Mouse (Mus musculus) liver, embryonic 11.5 days (tissue): ENCODE data around the gene Clstn2. TPM values are rescaled to one million over a fixed set of nuclear protein-coding genes. Genes with fewer than 3 reads are reported as not detected.

Experiments
- ATAC-seq: fragments of 200-750 bp; cut with Nextera tagmentation; replicated peaks from 2 replicates; pipeline ENCODE4 v1.8.0; 2017; ENCODE audit warnings: moderate number of reproducible peaks, mild to moderate bottlenecking, moderate TSS enrichment, moderate library complexity; ENCODE audit not compliant: low FRiP score
- DNase-seq: peaks from one replicate; pipeline ENCODE4 v3.0.0-alpha.2; 2017; ENCODE audit warnings: low spot score
- H3K27ac ChIP-seq: fragments of 300-500 bp; sonication (generic); 2 replicates; pipeline ENCODE4 v1.5.1; 2014; ENCODE audit warnings: mild to moderate bottlenecking, low read depth, low read length, control low read depth
- H3K27me3 ChIP-seq: fragments of 300-500 bp; sonication (generic); replicated peaks from 2 replicates; pipeline ENCODE4 v1.6.1; 2014; ENCODE audit warnings: low read length, mixed read lengths; ENCODE audit not compliant: control insufficient read depth, insufficient read depth
- H3K36me3 ChIP-seq: fragments of 300-500 bp; sonication (generic); 2 replicates; pipeline ENCODE4 v1.6.1; 2014; ENCODE audit warnings: mild to moderate bottlenecking, low read length, moderate library complexity, mixed read lengths; ENCODE audit not compliant: control insufficient read depth, insufficient read depth
- H3K4me1 ChIP-seq: fragments of 300-500 bp; sonication (generic); replicated peaks from 2 replicates; pipeline ENCODE4 v1.6.1; 2014; ENCODE audit warnings: low read length, mixed read lengths; ENCODE audit not compliant: control insufficient read depth, insufficient read depth
- H3K4me2 ChIP-seq: fragments of 300-500 bp; sonication (generic); 2 replicates; pipeline ENCODE4 v1.6.1; 2014; ENCODE audit warnings: mild to moderate bottlenecking, control low read depth, moderate library complexity
- H3K4me3 ChIP-seq: fragments of 300-500 bp; sonication (generic); 2 replicates; pipeline ENCODE4 v1.5.1; 2014; ENCODE audit warnings: low read depth, low read length, control low read depth
- H3K9ac ChIP-seq: fragments of 300-500 bp; sonication (generic); 2 replicates; pipeline ENCODE4 v1.6.1; 2014; ENCODE audit warnings: low read depth, low read length, control low read depth
- H3K9me3 ChIP-seq: fragments of 300-500 bp; sonication (generic); 2 replicates; pipeline ENCODE4 v1.6.1; 2016; ENCODE audit warnings: low read length, inconsistent platforms, mixed read lengths; ENCODE audit not compliant: control insufficient read depth
- WGBS: fragments of 180-500 bp; shearing (Covaris S2); extraction: QIAGEN DNeasy Blood & Tissue Kit; methylation state at CpG from one replicate; pipeline ENCODE4 v1.1.7; 2014; 5-methylcytosine and 5-hydroxymethylcytosine counted together
- polyA plus RNA-seq: library from polyadenylated mRNA; unstranded; fragments of >200 nt; fragmentation: Nextera tagmentation; extraction: Ambion mirVana; gene quantifications from 2 replicates; pipeline ENCODE4 v1.2.1, GENCODE M21; 2014

Clstn2 gene
- polyA plus RNA-seq, 1 experiment from 2014 or later: 1.2 TPM

GRCm38 (mm10) chr9:97635351-97635750 is 397.6 kb downstream of the Clstn2 start:
- 71% methylated on average over 4 of the region's 4 CpGs for WGBS

GRCm38 (mm10) chr9:97634831-97635230 is 398.1 kb downstream of the Clstn2 start:
- Histone ChIP-seq H3K27ac (no peak overlapping the region), H3K9ac (no peak overlapping the region), H3K4me1 (no peaks in the 10 kb centered on the region), H3K9me3 (no peaks in the 10 kb centered on the region), H3K4me2 (no peak overlapping the region), H3K4me3 (no peak overlapping the region), H3K36me3 (no peaks in the 10 kb centered on the region), H3K27me3 (no peaks in the 10 kb centered on the region)
- 77% methylated on average over 3 of the region's 3 CpGs for WGBS
- ATAC-seq: no peak
- DNase-seq: no peak

More at GRCm38 (mm10) chr9:97635351-97635750, 397.6 kb downstream of the Clstn2 start:
- Histone ChIP-seq H3K4me3 (no peak overlapping the region), H3K27ac (no peak overlapping the region), H3K9ac (no peak overlapping the region), H3K4me1 (no peaks in the 10 kb centered on the region), H3K36me3 (no peaks in the 10 kb centered on the region), H3K4me2 (no peak overlapping the region), H3K9me3 (no peaks in the 10 kb centered on the region), H3K27me3 (no peaks in the 10 kb centered on the region)
- DNase-seq: no peak
- no peak for ATAC-seq

DNA sequence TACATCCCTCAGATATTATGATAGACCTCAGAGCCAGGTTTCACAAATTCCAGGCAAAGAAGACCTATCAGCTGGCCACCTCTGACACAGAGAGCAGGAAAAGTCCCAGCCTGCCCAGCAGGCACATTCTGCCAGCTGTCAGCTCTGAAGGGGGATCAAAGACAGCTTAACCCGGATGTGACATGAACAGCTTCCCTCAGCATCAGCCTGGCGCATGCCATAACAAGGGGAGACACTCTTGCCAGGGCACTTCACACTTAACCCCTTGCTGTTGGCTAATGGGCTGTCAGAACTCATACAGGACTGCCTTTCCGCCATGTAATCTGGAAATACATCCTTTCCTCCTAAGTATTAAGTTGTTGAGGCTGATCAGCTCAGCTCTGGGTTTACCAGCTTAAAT is 403.8 kb downstream of the Clstn2 start:
- H3K27me3 ChIP-seq: no peaks in the 10 kb centered on the region
- no peaks in the 10 kb centered on the region for H3K36me3 ChIP-seq
- H3K9ac ChIP-seq: no peak overlapping the region
- no peak overlapping the region for H3K27ac ChIP-seq
- ATAC-seq (no peak), DNase-seq (no peak)
- no peak overlapping the region for H3K4me3 ChIP-seq
- no peak overlapping the region for H3K4me2 ChIP-seq
- 51% methylated on average over 3 of the region's 3 CpGs for WGBS
- H3K9me3 ChIP-seq: no peaks in the 10 kb centered on the region
- no peaks in the 10 kb centered on the region for H3K4me1 ChIP-seq

DNA sequence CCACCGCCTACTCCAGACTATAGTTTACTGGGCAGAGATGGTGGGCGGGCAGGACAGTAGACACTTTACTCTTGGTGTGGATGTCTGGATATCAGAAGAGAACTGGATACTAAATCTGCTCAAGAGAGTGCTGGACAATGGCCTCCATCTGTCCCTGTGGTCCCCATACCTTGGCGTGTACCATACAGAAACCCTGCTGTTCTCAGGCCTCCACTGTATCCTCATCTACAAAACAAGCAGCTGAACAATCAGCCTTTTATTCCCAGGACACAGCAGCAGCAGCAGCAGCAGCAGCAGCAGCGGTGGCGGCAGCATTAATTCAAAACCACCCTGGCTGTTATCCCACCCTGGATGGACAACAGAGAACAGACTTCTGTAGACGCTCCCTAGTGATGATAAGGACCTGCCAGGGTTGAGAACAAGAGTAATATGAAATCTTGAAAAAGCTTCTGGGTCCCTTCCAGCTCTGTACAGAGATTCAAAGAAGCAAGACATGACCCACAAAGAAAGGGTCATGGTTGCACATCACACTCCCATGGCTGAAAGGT is 404.5 kb downstream of the Clstn2 start:
- no peaks in the 10 kb centered on the region for H3K36me3 ChIP-seq
- H3K27me3 ChIP-seq: no peaks in the 10 kb centered on the region
- WGBS: 73% methylated on average over 6 of the region's 6 CpGs
- no peak overlapping the region for H3K27ac ChIP-seq
- no peak for DNase-seq
- no peaks in the 10 kb centered on the region for H3K4me1 ChIP-seq
- no peaks in the 10 kb centered on the region for H3K9me3 ChIP-seq
- ATAC-seq: no peak
- H3K4me2 ChIP-seq: no peak overlapping the region
- no peak overlapping the region for H3K9ac ChIP-seq
- no peak overlapping the region for H3K4me3 ChIP-seq

DNA sequence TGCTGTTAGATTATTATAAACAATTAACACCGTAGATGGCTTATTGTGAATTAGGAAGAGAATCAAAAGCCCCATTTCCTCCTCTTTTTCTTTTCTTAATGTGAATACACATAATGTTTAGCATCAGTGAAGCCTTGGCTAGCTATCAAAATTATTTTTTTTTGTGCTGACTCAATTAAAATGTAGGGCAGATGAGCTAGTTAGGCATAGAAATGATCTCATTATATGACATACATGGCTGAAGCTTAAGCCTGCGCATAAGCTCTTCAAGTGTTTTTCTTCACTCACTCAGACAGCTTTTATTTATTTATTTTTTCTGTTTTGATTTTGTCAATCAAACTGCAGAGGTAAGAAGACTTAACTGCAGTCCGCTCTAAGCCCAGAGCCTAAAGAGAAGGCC is 405.1 kb downstream of the Clstn2 start:
- DNase-seq (no peak), ATAC-seq (no peak)
- H3K4me1 ChIP-seq: no peaks in the 10 kb centered on the region
- WGBS: 84% methylated on average over 3 of the region's 3 CpGs
- no peaks in the 10 kb centered on the region for H3K9me3 ChIP-seq
- no peaks in the 10 kb centered on the region for H3K27me3 ChIP-seq
- no peak overlapping the region for H3K4me3 ChIP-seq
- no peak overlapping the region for H3K4me2 ChIP-seq
- H3K36me3 ChIP-seq: no peaks in the 10 kb centered on the region
- no peak overlapping the region for H3K9ac ChIP-seq
- H3K27ac ChIP-seq: no peak overlapping the region

DNA sequence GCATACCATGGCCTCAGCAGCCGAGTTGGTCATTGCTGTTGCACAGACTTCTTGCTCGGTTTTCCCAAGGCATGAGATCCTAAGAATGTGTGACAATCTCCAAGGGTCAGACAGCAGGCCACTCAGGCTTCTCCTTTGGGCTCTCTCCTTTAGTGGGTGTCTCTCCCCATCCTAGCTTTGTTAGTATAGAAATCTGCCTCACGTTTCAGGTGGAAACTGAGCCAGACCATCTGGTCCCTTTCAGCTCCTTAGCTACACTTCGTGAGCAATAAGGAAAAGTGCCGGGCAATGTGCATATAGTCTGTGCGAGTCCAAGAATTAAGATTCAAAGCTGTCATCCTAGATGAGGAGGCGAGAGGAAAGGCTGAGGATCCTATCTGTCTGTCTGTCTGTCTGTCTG is 422.4 kb downstream of the Clstn2 start:
- H3K27ac ChIP-seq: no peak overlapping the region
- H3K4me1 ChIP-seq: no peaks in the 10 kb centered on the region
- H3K36me3 ChIP-seq: no peaks in the 10 kb centered on the region
- DNase-seq: no peak
- H3K9me3 ChIP-seq: no peaks in the 10 kb centered on the region
- no peak overlapping the region for H3K9ac ChIP-seq
- no peaks in the 10 kb centered on the region for H3K27me3 ChIP-seq
- H3K4me2 ChIP-seq: no peak overlapping the region
- no peak for ATAC-seq
- H3K4me3 ChIP-seq: no peak overlapping the region
- 73% methylated on average over 7 of the region's 7 CpGs for WGBS

- no peak for ATAC-seq
- no peak overlapping the region for H3K4me2 ChIP-seq
- H3K36me3 ChIP-seq: no peaks in the 10 kb centered on the region
- H3K4me1 ChIP-seq: no peaks in the 10 kb centered on the region
- H3K27me3 ChIP-seq: no peaks in the 10 kb centered on the region
- H3K9ac ChIP-seq: no peak overlapping the region
- H3K9me3 ChIP-seq: no peaks in the 10 kb centered on the region
- no peak for DNase-seq
- no peak overlapping the region for H3K27ac ChIP-seq
- H3K4me3 ChIP-seq: no peak overlapping the region
- WGBS: 84% methylated on average over 8 of the region's 8 CpGs
Observed at GRCm38 (mm10) chr9:97603729-97604128, 429.3 kb downstream of the Clstn2 start.

DNA sequence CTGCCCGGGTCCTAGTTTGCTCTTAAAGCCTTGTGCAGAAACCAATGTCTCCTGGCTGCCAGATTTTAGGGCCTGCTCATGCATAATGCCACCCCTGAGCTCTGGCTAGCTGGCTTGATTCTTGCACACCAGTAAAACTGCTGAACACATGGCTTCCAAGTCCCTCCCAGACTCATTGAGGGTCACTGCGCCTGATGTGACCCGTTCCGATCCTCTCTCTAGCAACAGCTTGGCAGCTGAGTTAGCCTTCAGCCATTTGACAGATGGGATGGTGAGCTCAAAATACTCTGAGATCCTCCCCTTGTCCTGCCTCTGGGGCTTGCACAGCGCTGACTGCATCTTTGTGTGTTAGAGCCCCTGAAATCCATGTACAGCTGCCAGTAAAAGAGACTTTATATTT is 430.5 kb downstream of the Clstn2 start:
- Histone ChIP-seq H3K4me3 (no peak overlapping the region), H3K27ac (no peak overlapping the region), H3K9me3 (no peaks in the 10 kb centered on the region), H3K27me3 (no peaks in the 10 kb centered on the region), H3K4me2 (no peak overlapping the region), H3K4me1 (no peaks in the 10 kb centered on the region), H3K36me3 (no peaks in the 10 kb centered on the region), H3K9ac (no peak overlapping the region)
- no peak for ATAC-seq
- DNase-seq: no peak
- 68% methylated on average over 5 of the region's 5 CpGs for WGBS

DNA sequence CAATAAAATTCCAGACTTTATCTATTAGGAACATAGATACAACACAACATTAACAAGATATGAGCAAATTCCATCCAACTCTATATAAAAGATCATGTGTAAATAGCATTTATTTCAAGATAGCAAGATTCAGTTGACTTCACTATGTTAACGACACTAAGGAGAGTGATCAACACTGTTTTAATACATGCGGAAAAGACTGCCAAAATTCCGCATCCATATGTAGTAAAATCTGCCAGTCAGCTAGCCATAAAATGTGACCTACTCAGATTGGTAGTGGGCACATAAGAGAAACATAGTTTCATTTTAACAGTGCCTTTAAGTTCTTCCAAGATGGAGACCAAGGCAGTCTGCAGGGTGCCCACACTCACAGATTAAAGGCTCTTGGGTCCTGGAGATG is 434.0 kb downstream of the Clstn2 start:
- WGBS: 92% methylated on average over 3 of the region's 3 CpGs
- Histone ChIP-seq H3K9ac (no peak overlapping the region), H3K4me2 (no peak overlapping the region), H3K27ac (no peak overlapping the region), H3K9me3 (no peaks in the 10 kb centered on the region), H3K4me1 (no peaks in the 10 kb centered on the region), H3K36me3 (no peaks in the 10 kb centered on the region), H3K27me3 (no peaks in the 10 kb centered on the region), H3K4me3 (no peak overlapping the region)
- DNase-seq (no peak), ATAC-seq (no peak)
